Mouse (Mus musculus) kidney, embryonic 14.5 days (tissue): Measurements from ENCODE around the gene Bbip1. TPM values are rescaled to one million over a fixed set of nuclear protein-coding genes. Genes with fewer than 3 reads are reported as not detected.

Source experiments
- ATAC-seq: fragments of 200-750 bp; cut with Nextera tagmentation; 2 replicates; pipeline ENCODE4 v1.8.0; 2017; ENCODE audit warnings: moderate number of reproducible peaks, mild to moderate bottlenecking, moderate TSS enrichment, moderate library complexity; ENCODE audit not compliant: low FRiP score, low TSS enrichment
- H3K27ac ChIP-seq: fragments of 300-500 bp; sonication (generic); 2 replicates; pipeline ENCODE4 v1.5.1; 2014; ENCODE audit warnings: low read depth, mild to moderate bottlenecking, low read length, moderate library complexity, mixed read lengths
- H3K27me3 ChIP-seq: fragments of 300-500 bp; sonication (generic); 2 replicates; pipeline ENCODE4 v1.6.1; 2014; ENCODE audit warnings: mild to moderate bottlenecking, low read length; ENCODE audit not compliant: control insufficient read depth, insufficient read depth
- H3K36me3 ChIP-seq: fragments of 300-500 bp; sonication (generic); 2 replicates; pipeline ENCODE4 v1.6.1; 2014; ENCODE audit warnings: low read length, mixed read lengths; ENCODE audit not compliant: control insufficient read depth, insufficient read depth
- H3K4me1 ChIP-seq: fragments of 300-500 bp; sonication (generic); 2 replicates; pipeline ENCODE4 v1.6.1; 2014; ENCODE audit warnings: low read length, mixed read lengths; ENCODE audit not compliant: control insufficient read depth, insufficient read depth
- H3K4me2 ChIP-seq: fragments of 300-500 bp; sonication (generic); replicated peaks from 2 replicates; pipeline ENCODE4 v1.6.1; 2014; ENCODE audit warnings: low read depth, mild to moderate bottlenecking, low read length
- H3K4me3 ChIP-seq: fragments of 300-500 bp; sonication (generic); 2 replicates; pipeline ENCODE4 v1.5.1; 2014; ENCODE audit warnings: mild to moderate bottlenecking, low read length
- H3K9ac ChIP-seq: fragments of 300-500 bp; sonication (generic); 2 replicates; pipeline ENCODE4 v1.6.1; 2014; ENCODE audit warnings: low read depth, mild to moderate bottlenecking, low read length, moderate library complexity
- H3K9me3 ChIP-seq: fragments of 300-500 bp; sonication (generic); 2 replicates; pipeline ENCODE4 v1.6.1; 2016; ENCODE audit warnings: low read length; ENCODE audit not compliant: control insufficient read depth
- WGBS: fragments of 180-500 bp; shearing (Covaris S2); extraction: QIAGEN DNeasy Blood & Tissue Kit; methylation state at CpG from one replicate; pipeline ENCODE4 v1.1.7; 2014; 5-methylcytosine and 5-hydroxymethylcytosine counted together
- polyA plus RNA-seq: library from polyadenylated mRNA; unstranded; fragments of >200 nt; fragmentation: Nextera tagmentation; extraction: Ambion mirVana; gene quantifications from 2 replicates; pipeline ENCODE4 v1.2.1, GENCODE M21; 2014

The Bbip1 gene
- polyA plus RNA-seq, 1 experiment from 2014 or later = 96.8 TPM

GRCm38 (mm10) chr19:53889555-53889954 is 54.9 kb downstream of the Bbip1 start:
- Histone ChIP-seq H3K4me1 (peaks cover 12% of the 10 kb centered on the region; the same call in 1 of the 2 replicates), H3K4me3 (no peak overlapping the region), H3K27me3 (no peaks in the 10 kb centered on the region), H3K36me3 (no peaks in the 10 kb centered on the region), H3K9me3 (no peaks in the 10 kb centered on the region), H3K9ac (no peak overlapping the region), H3K4me2 (no peak overlapping the region), H3K27ac (no peak overlapping the region)
- no peak for ATAC-seq
- 60% methylated on average over 5 of the region's 5 CpGs for WGBS

GRCm38 (mm10) chr19:53888331-53888730 is 56.1 kb downstream of the Bbip1 start:
- no peak for ATAC-seq
- Histone ChIP-seq H3K4me3 (no peak overlapping the region), H3K36me3 (no peaks in the 10 kb centered on the region), H3K4me1 (0 out of 2 replicates have a peak, but pooled peaks cover 6% of the 10 kb centered on the region), H3K9ac (no peak overlapping the region), H3K27ac (no peak overlapping the region), H3K27me3 (no peaks in the 10 kb centered on the region), H3K9me3 (no peaks in the 10 kb centered on the region), H3K4me2 (no peak overlapping the region)
- 82% methylated on average over 9 of the region's 9 CpGs for WGBS

- Histone ChIP-seq H3K27me3 (no peaks in the 10 kb centered on the region), H3K27ac (no peak overlapping the region), H3K36me3 (no peaks in the 10 kb centered on the region), H3K9me3 (no peaks in the 10 kb centered on the region), H3K4me2 (no peak overlapping the region), H3K4me1 (0 out of 2 replicates have a peak, but pooled peaks cover 6% of the 10 kb centered on the region), H3K9ac (no peak overlapping the region), H3K4me3 (no peak overlapping the region)
- no peak for ATAC-seq
- WGBS = 85% methylated on average over 3 of the region's 3 CpGs
These were observed 56.6 kb downstream of the Bbip1 start for GRCm38 (mm10) chr19:53887822-53888221.

- H3K9ac ChIP-seq = no peak overlapping the region
- no peaks in the 10 kb centered on the region for H3K27me3 ChIP-seq
- 92% methylated on average over 10 of the region's 10 CpGs for whole genome bisulfite sequencing
- H3K36me3 ChIP-seq = no peaks in the 10 kb centered on the region
- 0 out of 2 replicates have a peak, but pooled peaks cover 2% of the 10 kb centered on the region for H3K4me1 ChIP-seq
- H3K4me3 ChIP-seq = no peak overlapping the region
- H3K9me3 ChIP-seq = no peaks in the 10 kb centered on the region
- no peak for ATAC-seq
- no peak overlapping the region for H3K27ac ChIP-seq
- H3K4me2 ChIP-seq = no peak overlapping the region
These were observed 57.7 kb downstream of the Bbip1 start for GRCm38 (mm10) chr19:53886576-53887370.

- H3K9me3 ChIP-seq = no peaks in the 10 kb centered on the region
- H3K27ac ChIP-seq = no peak overlapping the region
- H3K9ac ChIP-seq = no peak overlapping the region
- WGBS = 29% methylated on average over 10 of the region's 10 CpGs
- no peak overlapping the region for H3K4me2 ChIP-seq
- H3K27me3 ChIP-seq = no peaks in the 10 kb centered on the region
- no peaks in the 10 kb centered on the region for H3K36me3 ChIP-seq
- H3K4me1 ChIP-seq = no peaks in the 10 kb centered on the region
- peak; percentile 66; the same call in 1 of the 2 replicates for ATAC-seq
- no peak overlapping the region for H3K4me3 ChIP-seq
These were observed 59.0 kb downstream of the Bbip1 start for GRCm38 (mm10) chr19:53885450-53885849.

- H3K9me3 ChIP-seq = no peaks in the 10 kb centered on the region
- no peak for ATAC-seq
- H3K36me3 ChIP-seq = no peaks in the 10 kb centered on the region
- no peak overlapping the region for H3K4me2 ChIP-seq
- H3K9ac ChIP-seq = no peak overlapping the region
- H3K4me1 ChIP-seq = no peaks in the 10 kb centered on the region
- WGBS = 58% methylated on average over 5 of the region's 5 CpGs
- H3K27ac ChIP-seq = no peak overlapping the region
- H3K4me3 ChIP-seq = no peak overlapping the region
- H3K27me3 ChIP-seq = no peaks in the 10 kb centered on the region
These were observed 62.6 kb downstream of the Bbip1 start for GRCm38 (mm10) chr19:53881786-53882185.

- Histone ChIP-seq H3K9me3 (no peaks in the 10 kb centered on the region), H3K4me3 (no peak overlapping the region), H3K27ac (no peak overlapping the region), H3K9ac (no peak overlapping the region), H3K27me3 (no peaks in the 10 kb centered on the region), H3K4me1 (no peaks in the 10 kb centered on the region), H3K36me3 (no peaks in the 10 kb centered on the region), H3K4me2 (no peak overlapping the region)
- no peak for ATAC-seq
- 86% methylated on average over 1 of the region's 1 CpGs for WGBS
These were observed 64.0 kb downstream of the Bbip1 start for GRCm38 (mm10) chr19:53880460-53880859.

Other genes with a start within 250 kb of the Bbip1 start
- 134 and 136 TPM in 2 replicates for gene Pdcd4, start 52.4 kb downstream of the Bbip1 start, polyA plus RNA-seq
- gene Shoc2, start 321 bp downstream of the Bbip1 start, polyA plus RNA-seq = 34.3 and 59.6 TPM in 2 replicates
- 1.3 and 1.5 TPM in 2 replicates for gene Adra2a, start 99.5 kb upstream of the Bbip1 start, polyA plus RNA-seq